Mouse (Mus musculus) intestine, embryonic 14.5 days (tissue): ENCODE measurements around the gene Ncoa4. TPM values are rescaled to one million over a fixed set of nuclear protein-coding genes. Genes with fewer than 3 reads are reported as not detected.

ENCODE experiments used
- ATAC-seq: fragments of 200-750 bp; cut with Nextera tagmentation; replicated peaks from 2 replicates; pipeline ENCODE4 v1.8.0; 2017; ENCODE audit warnings: low read depth, moderate number of reproducible peaks, moderate TSS enrichment, moderate library complexity; ENCODE audit not compliant: low FRiP score, low TSS enrichment
- DNase-seq: peaks from one replicate; pipeline ENCODE4 v3.0.0-alpha.2; 2018; ENCODE audit warnings: low spot score
- H3K27ac ChIP-seq: fragments of 300-500 bp; sonication (generic); 2 replicates; pipeline ENCODE4 v1.5.1; 2014; ENCODE audit warnings: low read depth, mild to moderate bottlenecking, control low read depth
- H3K27me3 ChIP-seq: fragments of 300-500 bp; sonication (generic); replicated peaks from 2 replicates; pipeline ENCODE4 v1.6.1; 2014; ENCODE audit warnings: low read length, control low read depth; ENCODE audit not compliant: control insufficient read depth, insufficient read depth
- H3K36me3 ChIP-seq: fragments of 300-500 bp; sonication (generic); 2 replicates; pipeline ENCODE4 v1.6.1; 2014; ENCODE audit warnings: low read length, control low read depth; ENCODE audit not compliant: control insufficient read depth, insufficient read depth
- H3K4me1 ChIP-seq: fragments of 300-500 bp; sonication (generic); replicated peaks from 2 replicates; pipeline ENCODE4 v1.6.1; 2014; ENCODE audit warnings: low read length, control low read depth, mixed read lengths; ENCODE audit not compliant: control insufficient read depth, insufficient read depth
- H3K4me2 ChIP-seq: fragments of 300-500 bp; sonication (generic); 2 replicates; pipeline ENCODE4 v1.6.1; 2014; ENCODE audit warnings: low read length
- H3K4me3 ChIP-seq: fragments of 300-500 bp; sonication (generic); 2 replicates; pipeline ENCODE4 v1.5.1; 2014; ENCODE audit warnings: low read depth, low read length, control low read depth, mixed read lengths
- H3K9ac ChIP-seq: fragments of 300-500 bp; sonication (generic); 2 replicates; pipeline ENCODE4 v1.6.1; 2014; ENCODE audit warnings: mild to moderate bottlenecking, low read length
- H3K9me3 ChIP-seq: fragments of 300-500 bp; sonication (generic); 2 replicates; pipeline ENCODE4 v1.6.1; 2016; ENCODE audit warnings: low read length, control low read depth; ENCODE audit not compliant: control insufficient read depth
- WGBS: fragments of 180-500 bp; shearing (Covaris S2); extraction: QIAGEN DNeasy Blood & Tissue Kit; methylation state at CpG from one replicate; pipeline ENCODE4 v1.1.7; 2014; 5-methylcytosine and 5-hydroxymethylcytosine counted together
- polyA plus RNA-seq: library from polyadenylated mRNA; unstranded; fragments of >200 nt; fragmentation: Nextera tagmentation; extraction: Ambion mirVana; gene quantifications from 2 replicates; pipeline ENCODE4 v1.2.1, GENCODE M21; 2014

Gene Ncoa4
- polyA plus RNA-seq, 1 experiment from 2014 or later: 125 TPM

DNA sequence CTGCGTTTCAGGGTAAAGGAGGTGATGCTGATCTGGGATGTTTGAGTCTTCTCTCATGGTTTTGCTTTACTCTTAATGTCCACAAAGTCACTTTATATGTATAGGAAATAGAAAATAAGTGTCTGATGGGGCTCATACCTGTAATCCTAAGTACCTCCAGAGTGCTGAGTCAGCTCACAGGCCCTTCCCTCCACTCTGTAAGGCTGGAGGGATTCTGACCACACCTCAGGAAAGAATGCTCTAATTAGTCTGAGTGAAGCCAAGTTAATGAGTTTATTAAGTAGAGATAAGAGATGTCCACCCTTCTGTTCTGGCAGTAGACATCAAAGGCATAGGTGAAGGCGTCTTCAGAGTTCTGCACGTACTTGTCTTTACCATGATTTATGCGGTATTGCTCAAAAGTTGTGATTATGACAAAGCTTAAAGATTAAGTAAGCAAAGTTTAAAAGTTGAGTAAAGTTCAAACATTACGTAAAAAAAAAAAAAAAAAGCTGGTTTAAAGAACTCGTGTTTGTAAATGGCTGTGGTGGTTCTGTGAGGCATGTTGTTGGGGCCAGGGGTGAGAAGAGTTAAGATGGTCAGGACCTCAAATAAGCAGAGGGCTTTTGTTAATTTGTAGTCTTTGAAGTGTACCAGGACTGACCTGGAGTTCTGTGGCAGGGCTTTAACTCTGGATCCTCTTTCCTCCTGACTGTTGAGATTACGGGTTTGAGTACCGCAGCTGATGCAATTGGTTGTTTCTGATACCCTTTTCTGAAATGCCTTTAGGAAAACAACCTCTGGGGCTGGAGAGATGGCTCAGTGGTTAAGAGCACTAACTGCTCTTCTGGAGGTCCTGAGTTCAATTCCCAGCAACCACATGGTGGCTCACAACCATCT, 4.7 kb downstream of the Ncoa4 start:
- ATAC-seq (no peak), DNase-seq (peak; percentile 56)
- 0 out of 2 replicates have a peak overlapping the region, but pooled peaks have one; percentile 78 for H3K27ac ChIP-seq
- H3K27me3 ChIP-seq: no peaks in the 10 kb centered on the region
- 0 out of 2 replicates have a peak overlapping the region, but pooled peaks have one; percentile 48 for H3K4me3 ChIP-seq
- WGBS: 60% methylated on average over 8 of the region's 8 CpGs
- H3K9ac ChIP-seq: no peak overlapping the region
- H3K36me3 ChIP-seq: no peaks in the 10 kb centered on the region
- H3K4me1 ChIP-seq: peaks cover 20% of the 10 kb centered on the region
- no peaks in the 10 kb centered on the region for H3K9me3 ChIP-seq
- H3K4me2 ChIP-seq: peak overlapping the region; percentile 94; the same call in 1 of the 2 replicates

- under 1% methylated on average over 42 of the region's 42 CpGs for WGBS
Observed at GRCm38 (mm10) chr14:32165278-32166061, 5.8 kb downstream of the Ncoa4 start.

DNA sequence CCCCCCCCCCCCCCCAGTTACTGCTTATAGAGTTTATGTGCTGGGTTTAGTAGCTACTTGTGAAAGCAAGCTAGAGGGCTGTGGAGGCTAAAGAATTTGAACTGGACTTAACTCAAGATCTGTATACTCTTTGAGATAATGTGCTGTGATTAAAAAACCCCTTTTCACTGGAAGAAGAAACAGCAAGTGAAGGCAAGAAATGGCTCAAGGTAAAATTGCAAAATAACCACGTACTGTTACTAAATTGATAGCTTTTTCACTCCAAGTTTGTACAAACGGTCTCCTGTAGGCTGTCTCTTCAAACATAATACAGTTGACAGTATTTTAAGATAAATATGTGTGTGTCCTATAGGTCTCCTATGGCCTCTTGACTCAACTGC, 6.4 kb downstream of the Ncoa4 start:
- peak overlapping the region; percentile 48 for H3K4me3 ChIP-seq
- no peak overlapping the region for H3K27ac ChIP-seq
- H3K27me3 ChIP-seq: no peaks in the 10 kb centered on the region
- WGBS: 62% methylated on average over 2 of the region's 2 CpGs
- H3K4me1 ChIP-seq: peaks cover 13% of the 10 kb centered on the region
- ATAC-seq (no peak), DNase-seq (no peak)
- no peak overlapping the region for H3K9ac ChIP-seq
- peak overlapping the region; percentile 94 for H3K4me2 ChIP-seq
- no peaks in the 10 kb centered on the region for H3K9me3 ChIP-seq
- H3K36me3 ChIP-seq: peaks cover 4% of the 10 kb centered on the region; the same call in 1 of the 2 replicates

More at GRCm38 (mm10) chr14:32165278-32166061, 5.8 kb downstream of the Ncoa4 start:
- peaks cover 19% of the 10 kb centered on the region for H3K4me1 ChIP-seq
- no peaks in the 10 kb centered on the region for H3K9me3 ChIP-seq
- H3K27me3 ChIP-seq: no peaks in the 10 kb centered on the region
- H3K4me2 ChIP-seq: peak overlapping the region; percentile 94
- ATAC-seq (peak; percentile 85), DNase-seq (peak; percentile 91)
- H3K4me3 ChIP-seq: peak overlapping the region; percentile 48
- H3K27ac ChIP-seq: peak overlapping the region; percentile 78
- H3K36me3 ChIP-seq: no peaks in the 10 kb centered on the region
- peak overlapping the region; percentile 42 for H3K9ac ChIP-seq

GRCm38 (mm10) chr14:32166840-32167239, 7.2 kb downstream of the Ncoa4 start:
- no peaks in the 10 kb centered on the region for H3K9me3 ChIP-seq
- WGBS: 43% methylated on average over 1 of the region's 1 CpGs
- no peak overlapping the region for H3K27ac ChIP-seq
- peak overlapping the region; percentile 48; the same call in 1 of the 2 replicates for H3K4me3 ChIP-seq
- ATAC-seq (no peak), DNase-seq (no peak)
- peaks cover 9% of the 10 kb centered on the region for H3K4me1 ChIP-seq
- peaks cover 7% of the 10 kb centered on the region for H3K36me3 ChIP-seq
- H3K9ac ChIP-seq: no peak overlapping the region
- peak overlapping the region; percentile 94; the same call in 1 of the 2 replicates for H3K4me2 ChIP-seq
- no peaks in the 10 kb centered on the region for H3K27me3 ChIP-seq

- Histone ChIP-seq H3K4me2 (peak overlapping the region; percentile 94; the same call in 1 of the 2 replicates), H3K4me1 (peaks cover 9% of the 10 kb centered on the region), H3K36me3 (peaks cover 11% of the 10 kb centered on the region), H3K9me3 (no peaks in the 10 kb centered on the region), H3K9ac (no peak overlapping the region), H3K27me3 (no peaks in the 10 kb centered on the region), H3K27ac (no peak overlapping the region), H3K4me3 (no peak overlapping the region)
- DNase-seq: no peak
- WGBS: 76% methylated on average over 5 of the region's 5 CpGs
- no peak for ATAC-seq
Observed at GRCm38 (mm10) chr14:32167326-32167725, 7.7 kb downstream of the Ncoa4 start.

DNA sequence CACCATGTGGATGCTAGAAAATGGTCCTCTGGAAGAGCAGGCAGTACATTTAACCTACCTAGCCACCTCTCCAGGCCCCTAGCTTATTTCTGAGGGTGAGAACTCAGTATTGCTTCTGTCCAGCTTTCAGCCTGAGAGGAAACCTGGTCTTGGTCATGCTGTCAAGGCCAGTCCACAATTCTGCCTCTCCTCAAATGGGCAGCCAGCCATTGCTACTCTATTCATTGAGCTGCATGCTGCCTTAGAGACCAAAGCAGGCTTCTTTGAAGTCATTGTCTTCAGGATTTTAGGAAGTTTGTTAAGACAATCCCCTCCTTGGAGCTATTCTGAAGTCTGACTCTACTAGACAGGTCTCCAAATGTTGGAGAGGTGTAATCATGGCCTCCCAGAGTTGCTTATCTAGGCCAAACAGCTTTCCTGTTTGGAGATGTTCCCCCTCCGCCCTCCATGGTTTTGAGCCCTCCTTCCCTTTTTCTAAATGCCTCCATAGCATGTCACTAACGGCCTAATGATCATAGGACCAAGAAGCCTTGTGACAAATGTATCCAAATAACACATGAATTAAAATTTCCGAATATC, 9.1 kb downstream of the Ncoa4 start:
- DNase-seq: no peak
- H3K36me3 ChIP-seq: peaks cover 24% of the 10 kb centered on the region
- H3K9ac ChIP-seq: no peak overlapping the region
- H3K27me3 ChIP-seq: no peaks in the 10 kb centered on the region
- no peak overlapping the region for H3K27ac ChIP-seq
- no peak overlapping the region for H3K4me2 ChIP-seq
- 78% methylated on average over 3 of the region's 3 CpGs for WGBS
- peaks cover 9% of the 10 kb centered on the region for H3K4me1 ChIP-seq
- H3K9me3 ChIP-seq: no peaks in the 10 kb centered on the region
- ATAC-seq: no peak
- no peak overlapping the region for H3K4me3 ChIP-seq

DNA sequence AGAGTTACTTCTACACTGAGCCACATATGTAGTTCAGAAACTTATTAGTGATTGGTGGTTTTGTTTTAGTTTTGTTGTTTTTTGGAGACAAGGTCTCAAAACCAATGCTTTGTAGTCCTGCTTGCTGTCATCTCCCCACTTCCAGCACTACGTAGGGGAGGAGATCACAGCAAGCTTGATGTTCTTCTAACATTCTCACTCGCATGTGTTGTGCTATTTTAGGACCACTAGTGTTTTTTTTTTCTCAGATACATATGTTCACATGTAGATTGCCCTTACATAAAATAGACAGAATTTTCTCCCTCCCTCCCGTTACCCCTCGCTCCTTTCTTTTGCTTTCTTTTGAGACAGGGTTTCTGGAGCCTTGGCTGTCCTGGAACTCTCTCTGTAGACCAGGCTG, 10.5 kb downstream of the Ncoa4 start:
- no peaks in the 10 kb centered on the region for H3K9me3 ChIP-seq
- H3K4me1 ChIP-seq: peaks cover under 1% of the 10 kb centered on the region
- H3K4me2 ChIP-seq: no peak overlapping the region
- no peak for DNase-seq
- WGBS: 94% methylated on average over 4 of the region's 4 CpGs
- peaks cover 38% of the 10 kb centered on the region for H3K36me3 ChIP-seq
- H3K27me3 ChIP-seq: no peaks in the 10 kb centered on the region
- no peak overlapping the region for H3K9ac ChIP-seq
- no peak overlapping the region for H3K4me3 ChIP-seq
- ATAC-seq: no peak
- H3K27ac ChIP-seq: no peak overlapping the region

DNA sequence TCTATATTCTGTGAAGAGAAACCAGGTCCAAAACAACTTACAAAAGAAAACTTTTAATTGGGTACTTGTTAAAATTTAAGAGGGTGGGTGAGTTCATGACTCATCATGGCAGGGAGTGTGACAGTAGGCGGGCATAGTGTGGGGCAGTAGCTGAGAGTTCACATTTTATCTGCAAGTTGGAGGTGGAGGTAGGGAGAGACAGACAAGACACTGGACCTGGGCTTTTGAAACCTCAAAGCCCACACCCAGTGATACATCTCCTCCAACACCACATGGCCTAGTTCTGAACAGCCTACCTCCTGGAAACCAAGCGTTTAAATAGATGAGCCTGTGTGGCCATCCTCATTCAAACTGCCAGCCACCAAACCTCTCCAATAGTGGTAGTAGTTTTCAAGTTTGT, 15.6 kb downstream of the Ncoa4 start:
- Histone ChIP-seq H3K4me3 (no peak overlapping the region), H3K4me1 (no peaks in the 10 kb centered on the region), H3K4me2 (no peak overlapping the region), H3K9me3 (no peaks in the 10 kb centered on the region), H3K27me3 (no peaks in the 10 kb centered on the region), H3K27ac (no peak overlapping the region), H3K36me3 (peaks cover 62% of the 10 kb centered on the region), H3K9ac (no peak overlapping the region)
- DNase-seq: no peak
- WGBS: 88% methylated on average over 2 of the region's 2 CpGs
- no peak for ATAC-seq
